Mouse (Mus musculus) C2C12 (cell line): ENCODE measurements around the gene Camta2.

Experiments
- CEBPB ChIP-seq: IDR thresholded peaks from one replicate; pipeline ENCODE4 v1.6.1; 2011; ENCODE audit warnings: low read depth, mild to moderate bottlenecking, control low read depth, moderate library complexity
- CTCF ChIP-seq: IDR thresholded peaks from one replicate; pipeline ENCODE4 v1.5.1; 2011; ENCODE audit not compliant: control insufficient read depth, insufficient read depth, insufficient read length
- MAX ChIP-seq: IDR thresholded peaks from one replicate; pipeline ENCODE4 v1.6.1; 2011; ENCODE audit warnings: mild to moderate bottlenecking, control low read depth
- MYOG ChIP-seq: IDR thresholded peaks from one replicate; pipeline ENCODE4 v1.6.1; 2011; ENCODE audit not compliant: control insufficient read depth, insufficient read length; ENCODE audit errors: extremely low read depth
- USF1 ChIP-seq: IDR thresholded peaks from one replicate; pipeline ENCODE4 v1.6.1; 2011; ENCODE audit warnings: low read depth, mild to moderate bottlenecking, control low read depth, moderate library complexity

DNA sequence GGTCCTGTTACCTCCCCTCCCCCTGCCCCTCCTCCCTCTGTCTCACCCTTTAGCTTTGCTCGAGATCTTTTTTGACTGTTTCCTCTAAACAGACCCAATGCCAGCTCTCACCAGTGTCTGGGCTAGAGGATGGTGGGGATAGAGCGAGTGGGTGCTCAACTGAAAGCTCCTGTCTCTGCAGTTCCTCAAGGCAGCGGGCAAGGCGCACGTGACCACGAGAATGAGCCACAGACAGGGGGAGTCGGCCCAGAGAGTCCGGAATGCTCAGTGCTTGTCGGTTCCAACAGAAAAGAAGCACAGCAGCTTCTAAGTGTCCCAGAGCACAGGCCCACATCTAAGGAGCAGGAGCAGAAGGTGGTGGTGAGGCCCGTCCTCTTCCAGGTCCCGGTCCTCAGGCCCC lies 13.4 kb downstream of the Camta2 start:
- TF ChIP-seq CTCF (no peak), USF1 (no peak), MAX (no peak), MYOG (no peak), CEBPB (no peak)
